Mouse (Mus musculus) R1 (cell line): ENCODE measurements at regions not wholly inside any gene's neighbourhood (a gene's known extent, or its start where the extent isn't known, plus 50 kb on each side); places are given as distances from the start of the nearest gene placed in this dataset.

Experiments used
- DNase-seq: peaks from one replicate; pipeline ENCODE4 v3.0.0-alpha.2; 2018; ENCODE audit warnings: low read depth, low spot score

GRCm38 (mm10) chr8:25392766-25393166 lies 568.6 kb upstream of the Adam5 start:
- DNase-seq: no peak

GRCm38 (mm10) chr8:25389947-25390346 lies 565.8 kb upstream of the Adam5 start:
- no peak for DNase-seq

GRCm38 (mm10) chr8:25389371-25389855 lies 565.2 kb upstream of the Adam5 start:
- DNase-seq: no peak

- no peak for DNase-seq
Measured at GRCm38 (mm10) chr8:25388811-25389210, 564.6 kb upstream of the Adam5 start.

- DNase-seq: no peak
Measured at GRCm38 (mm10) chr8:25385186-25385585, 561.0 kb upstream of the Adam5 start.

GRCm38 (mm10) chr8:25384591-25384990 lies 560.4 kb upstream of the Adam5 start:
- DNase-seq: peak; percentile 43

- DNase-seq: no peak
Measured at GRCm38 (mm10) chr8:25373276-25373675, 549.1 kb upstream of the Adam5 start.

GRCm38 (mm10) chr8:25370947-25371346 lies 546.8 kb upstream of the Adam5 start:
- DNase-seq: no peak

GRCm38 (mm10) chr8:25369331-25369730 lies 545.2 kb upstream of the Adam5 start:
- no peak for DNase-seq

GRCm38 (mm10) chr8:25368561-25369091 lies 544.5 kb upstream of the Adam5 start:
- DNase-seq: no peak

- DNase-seq: no peak
Measured at GRCm38 (mm10) chr8:25367806-25368549, 543.8 kb upstream of the Adam5 start.

GRCm38 (mm10) chr8:25366181-25366580 lies 542.0 kb upstream of the Adam5 start:
- no peak for DNase-seq

GRCm38 (mm10) chr8:25362656-25363055 lies 538.5 kb upstream of the Adam5 start:
- DNase-seq: no peak

- DNase-seq: peak; percentile 45
Measured at GRCm38 (mm10) chr8:25362146-25362545, 538.0 kb upstream of the Adam5 start.

- peak; percentile 51 for DNase-seq
Measured at GRCm38 (mm10) chr8:25361420-25361819, 537.3 kb upstream of the Adam5 start.

- no peak for DNase-seq
Measured at GRCm38 (mm10) chr8:25358539-25359165, 534.5 kb upstream of the Adam5 start.

- no peak for DNase-seq
Measured at GRCm38 (mm10) chr8:25353822-25354770, 529.9 kb upstream of the Adam5 start.

GRCm38 (mm10) chr8:25353405-25353804 lies 529.2 kb upstream of the Adam5 start:
- DNase-seq: no peak

GRCm38 (mm10) chr8:25348003-25348683 lies 524.0 kb upstream of the Adam5 start:
- DNase-seq: no peak

- DNase-seq: no peak
Measured at GRCm38 (mm10) chr8:25343160-25343602, 519.0 kb upstream of the Adam5 start.

- no peak for DNase-seq
Measured at GRCm38 (mm10) chr8:25342501-25342900, 518.3 kb upstream of the Adam5 start.
